Mouse (Mus musculus): Measurements from ENCODE around the gene Draxin. TPM values are rescaled to one million over a fixed set of nuclear protein-coding genes. Genes with fewer than 3 reads are reported as not detected.
A peak's percentile ranks its signal among the peaks of the same experiment; 100 is the strongest.

Gene Draxin
- total RNA-seq, 2 experiments from 2014 or later: 0.83 to 1.0 TPM

GRCm38 (mm10) chr4:148147714-148148113 is 17.2 kb upstream of the Draxin start:
- Histone ChIP-seq H3K4me3 (no peak overlapping the region), H3K27ac (no peak overlapping the region)
- DNase-seq (ENCODE audit: low spot score in 2 of 2): no peak
- TF ChIP-seq CTCF (conservative IDR thresholded peaks at IDR 0.05): no peak

- Histone ChIP-seq H3K27ac (no peak overlapping the region), H3K4me3 (no peak overlapping the region)
- TF ChIP-seq CTCF (conservative IDR thresholded peaks at IDR 0.05): no peak
- no peak for DNase-seq (ENCODE audit: low spot score in 2 of 2)
These were observed 13.2 kb upstream of the Draxin start for GRCm38 (mm10) chr4:148143721-148144120.

DNA sequence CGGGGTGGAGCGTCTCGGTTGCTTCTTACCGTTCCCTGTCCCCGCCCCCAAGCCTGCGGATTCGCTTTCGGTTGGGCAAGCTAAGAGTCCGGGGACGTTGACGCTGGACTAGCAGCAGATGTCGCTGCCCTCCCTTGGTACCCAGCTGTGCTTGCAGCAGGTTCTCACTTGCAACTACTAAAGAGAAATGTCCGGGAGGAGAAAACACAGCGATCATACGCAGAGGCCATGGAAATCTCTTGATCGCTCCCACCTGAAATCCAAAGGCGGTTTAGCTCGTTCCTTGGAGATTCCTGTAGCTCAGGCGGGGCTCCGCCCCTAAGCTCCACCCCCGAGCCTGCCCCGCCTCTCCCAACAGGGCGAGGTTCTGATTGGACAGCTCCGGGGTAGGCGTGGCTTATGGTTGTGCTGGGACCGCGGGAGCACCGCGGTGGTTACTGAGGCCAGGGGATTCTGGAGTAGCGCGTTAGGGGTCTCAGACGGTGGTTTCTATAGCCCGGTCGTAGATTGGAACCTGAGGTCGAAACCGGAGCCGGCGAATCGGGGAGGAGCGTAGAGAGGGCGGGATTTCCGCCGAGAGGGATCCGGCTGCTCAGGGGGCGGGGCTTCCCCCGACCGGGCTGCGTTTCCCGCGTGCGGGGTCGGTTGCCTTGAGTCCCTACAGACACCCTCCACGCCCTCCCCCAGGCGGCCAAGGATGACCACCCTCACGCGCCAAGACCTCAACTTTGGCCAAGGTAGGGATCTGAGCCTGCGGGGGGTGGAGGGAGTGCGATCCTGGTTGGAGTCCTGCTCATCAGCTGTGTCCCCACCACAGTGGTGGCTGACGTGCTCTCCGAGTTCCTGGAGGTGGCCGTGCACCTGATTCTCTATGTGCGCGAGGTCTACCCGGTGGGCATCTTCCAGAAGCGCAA is 9.9 kb upstream of the Draxin start:
- Histone ChIP-seq H3K27ac (peak overlapping the region; percentile 95), H3K4me3 (peak overlapping the region; percentile 84)
- peak; percentile 89 for DNase-seq (ENCODE audit: low spot score in 2 of 2)
- TF ChIP-seq CTCF (conservative IDR thresholded peaks at IDR 0.05): peak; percentile 81

DNA sequence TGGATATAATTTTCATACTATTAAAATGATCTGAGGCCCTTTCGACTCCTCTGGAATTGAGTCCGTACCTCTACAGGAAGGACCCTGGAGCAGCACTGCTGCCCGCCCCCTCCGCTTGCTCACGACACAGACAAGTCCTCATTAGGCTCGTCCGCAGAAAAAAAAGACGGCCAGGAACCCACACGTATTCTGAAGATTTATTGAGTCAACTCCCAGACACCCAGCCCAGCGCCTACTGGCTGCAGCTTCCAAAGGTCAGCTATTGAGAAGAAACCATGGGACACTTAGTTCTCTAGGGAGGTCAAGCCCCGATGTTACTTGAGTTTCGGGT is 9.2 kb upstream of the Draxin start:
- no peak for DNase-seq (ENCODE audit: low spot score in 2 of 2)
- Histone ChIP-seq H3K4me3 (peak overlapping the region; percentile 84), H3K27ac (peak overlapping the region; percentile 95)
- TF ChIP-seq CTCF (conservative IDR thresholded peaks at IDR 0.05): no peak

DNA sequence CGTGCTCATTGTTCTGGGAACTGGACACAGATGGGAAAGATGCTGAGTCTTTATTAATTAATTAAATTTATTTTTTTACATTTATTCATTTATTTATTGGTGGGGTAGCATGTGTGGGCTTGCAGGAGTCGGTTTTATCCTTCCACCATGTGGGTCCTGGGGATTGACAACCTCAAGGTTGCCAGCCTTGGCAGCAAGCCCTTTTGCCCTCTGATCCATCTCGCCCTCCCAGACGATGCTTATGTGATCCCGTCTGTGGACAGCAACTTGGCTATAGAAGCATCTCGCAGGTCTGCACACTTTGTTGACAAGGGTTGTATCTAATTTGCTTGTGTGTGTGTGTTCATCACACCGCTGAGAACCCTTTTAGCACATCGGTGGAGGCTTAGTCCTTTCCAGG is 7.0 kb upstream of the Draxin start:
- DNase-seq (ENCODE audit: low spot score in 2 of 2): no peak
- TF ChIP-seq CTCF (conservative IDR thresholded peaks at IDR 0.05): no peak
- H3K4me3 ChIP-seq: no peak overlapping the region
- no peak overlapping the region for H3K27ac ChIP-seq

GRCm38 (mm10) chr4:148134988-148135387 is 4.5 kb upstream of the Draxin start:
- Histone ChIP-seq H3K27ac (no peak overlapping the region), H3K4me3 (no peak overlapping the region)
- DNase-seq (ENCODE audit: low spot score in 2 of 2): no peak
- TF ChIP-seq CTCF (conservative IDR thresholded peaks at IDR 0.05): no peak

DNA sequence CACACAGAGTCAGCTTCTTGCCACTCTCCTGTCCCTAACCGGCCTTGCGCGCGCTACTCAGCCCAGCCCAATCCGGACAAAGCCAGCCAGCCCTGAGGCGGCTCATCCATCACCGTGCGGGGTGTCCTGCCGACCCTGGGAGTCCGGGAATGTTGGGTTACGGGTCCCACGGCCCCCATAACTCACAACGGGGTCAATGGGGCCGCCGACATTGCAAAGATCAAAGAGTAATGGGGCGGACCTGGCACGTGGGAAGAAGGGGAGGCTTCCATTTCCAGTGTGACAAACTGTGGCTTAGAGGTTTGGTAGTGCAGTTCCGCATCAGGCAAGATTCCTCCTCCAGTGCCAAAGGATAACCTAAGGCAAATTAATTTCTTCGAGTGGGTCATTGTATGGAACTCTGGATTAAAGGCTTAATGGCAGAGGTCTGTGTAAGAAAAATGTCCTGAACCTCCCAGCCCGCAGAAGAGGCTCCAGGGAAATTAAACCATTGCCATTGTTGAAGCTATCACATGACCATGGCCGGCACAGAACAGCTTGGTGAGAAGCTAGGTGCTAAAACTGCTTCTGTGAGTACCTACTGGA is 1.1 kb upstream of the Draxin start:
- Histone ChIP-seq H3K4me3 (peak overlapping the region; percentile 35; the same call in 1 of the 2 replicates), H3K27ac (no peak overlapping the region)
- DNase-seq (ENCODE audit: low spot score in 2 of 2): no peak
- no peak for TF ChIP-seq CTCF (conservative IDR thresholded peaks at IDR 0.05)

DNA sequence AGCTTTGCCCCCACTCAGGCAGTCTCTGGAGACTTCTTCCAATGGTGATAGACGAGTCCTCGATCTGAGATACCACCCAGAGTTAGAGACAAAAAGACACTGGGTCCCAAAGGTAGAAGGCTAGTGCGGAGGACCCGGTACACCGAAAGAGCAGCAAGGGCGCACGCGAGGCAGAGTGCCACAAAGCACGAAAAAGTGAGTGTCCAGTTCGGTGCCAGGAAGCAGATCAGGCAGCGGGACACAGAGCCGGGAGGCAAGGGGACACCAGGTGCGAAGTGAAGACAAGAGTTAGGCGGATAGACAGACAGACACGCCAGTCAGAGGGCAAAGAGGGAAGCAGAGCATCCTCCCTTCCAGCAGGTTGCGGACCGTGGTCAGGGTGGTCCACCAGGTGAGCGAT is 365 bp downstream of the Draxin start, which contains the start of gene Mad2l2:
TSS of gene Mad2l2 (plus strand) at position 252 of the 400 bp plus-strand sequence.
- H3K27ac ChIP-seq: no peak within 1 kb of the TSS
- DNase-seq (ENCODE audit: low spot score in 2 of 2): no peak

DNA sequence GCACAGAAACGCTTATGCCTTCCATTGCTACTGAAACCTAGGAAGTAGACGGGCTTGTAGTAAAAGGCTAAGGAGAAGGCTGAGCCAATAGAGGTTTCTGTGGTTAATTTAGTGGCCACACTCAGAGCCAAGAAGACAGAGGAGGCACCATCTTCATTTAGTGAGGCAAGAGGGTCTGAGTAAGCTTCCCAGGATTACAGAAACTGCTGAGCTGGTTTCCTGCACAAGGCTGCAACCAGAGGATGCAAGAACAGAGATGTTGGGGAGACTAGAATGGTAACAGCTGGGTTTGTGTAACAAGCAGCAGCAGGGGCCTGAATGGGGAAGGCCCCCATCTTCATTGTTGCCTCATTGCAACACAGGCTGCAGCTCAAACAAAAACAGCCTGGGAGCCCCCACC is 1.8 kb downstream of the Draxin start:
- no peak for DNase-seq (ENCODE audit: low spot score in 2 of 2)
- no peak overlapping the region for H3K27ac ChIP-seq
- TF ChIP-seq CTCF (conservative IDR thresholded peaks at IDR 0.05): no peak
- H3K4me3 ChIP-seq: no peak overlapping the region

More for the DNA sequence above, 365 bp downstream of the Draxin start, which contains the start of gene Mad2l2:
- no peak for TF ChIP-seq CTCF (conservative IDR thresholded peaks at IDR 0.05)
- peak within 1 kb of the TSS; percentile 59 for H3K4me3 ChIP-seq

- Histone ChIP-seq H3K4me3 (no peak overlapping the region), H3K27ac (no peak overlapping the region)
- TF ChIP-seq CTCF (conservative IDR thresholded peaks at IDR 0.05): no peak
- DNase-seq (ENCODE audit: low spot score in 2 of 2): no peak
These were observed 2.3 kb downstream of the Draxin start for GRCm38 (mm10) chr4:148128241-148128640.

DNA sequence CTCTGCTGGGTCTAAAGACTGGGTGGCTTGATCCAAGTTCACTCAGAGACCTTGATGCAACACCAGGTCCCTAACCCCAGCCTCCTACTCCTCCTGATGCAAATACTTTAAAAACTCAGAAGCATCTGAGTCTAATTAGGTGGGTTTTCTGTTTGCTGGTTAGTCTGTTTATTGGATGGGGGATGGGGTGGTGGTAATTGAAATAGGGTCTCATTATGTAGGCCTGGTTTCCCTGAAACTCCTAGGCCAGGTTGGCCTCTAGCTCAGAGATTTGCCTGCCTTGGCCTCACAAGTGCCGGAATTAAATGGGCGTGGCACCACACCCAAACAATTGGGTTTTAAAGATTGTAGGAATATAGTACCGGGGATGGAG is 7.8 kb downstream of the Draxin start:
- no peak for DNase-seq (ENCODE audit: low spot score in 2 of 2)
- TF ChIP-seq CTCF (conservative IDR thresholded peaks at IDR 0.05): no peak
- H3K27ac ChIP-seq: no peak overlapping the region
- no peak overlapping the region for H3K4me3 ChIP-seq

DNA sequence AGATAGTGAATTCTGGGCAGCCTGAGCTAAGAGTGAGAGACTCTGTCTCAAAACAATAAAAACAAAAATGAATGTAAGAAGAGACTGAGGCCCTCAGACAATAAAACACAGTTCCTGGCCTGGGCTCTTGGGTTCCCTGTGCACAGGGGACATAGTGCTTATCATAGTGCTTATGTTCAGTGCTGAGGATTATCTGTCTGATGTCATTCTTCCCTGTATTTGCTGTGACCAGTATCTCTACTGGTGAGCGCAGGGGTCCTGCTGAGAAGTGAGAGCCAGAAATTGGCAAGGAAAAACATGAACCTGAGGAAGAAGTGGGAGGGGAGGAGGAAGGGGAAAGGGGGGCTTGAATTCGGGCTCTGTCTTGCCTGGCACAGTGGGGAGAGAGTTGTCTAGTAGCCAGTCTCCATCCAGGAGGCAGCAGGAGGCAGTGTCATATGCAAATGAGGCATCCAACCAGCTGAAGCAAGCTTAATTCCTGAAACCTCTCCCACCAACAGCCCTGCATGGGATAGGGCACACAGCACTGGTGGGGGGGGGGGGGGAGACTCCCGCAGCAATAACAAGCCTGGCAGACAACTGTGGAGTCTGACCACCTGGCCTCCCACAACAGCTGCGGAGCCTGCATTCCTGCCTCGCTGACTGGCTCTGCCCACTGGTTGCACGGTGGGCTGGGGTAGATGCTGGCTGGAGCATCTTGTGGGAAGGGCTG is 8.4 kb downstream of the Draxin start:
- Histone ChIP-seq H3K27ac (no peak overlapping the region), H3K4me3 (no peak overlapping the region)
- no peak for DNase-seq (ENCODE audit: low spot score in 2 of 2)
- no peak for TF ChIP-seq CTCF (conservative IDR thresholded peaks at IDR 0.05)

DNA sequence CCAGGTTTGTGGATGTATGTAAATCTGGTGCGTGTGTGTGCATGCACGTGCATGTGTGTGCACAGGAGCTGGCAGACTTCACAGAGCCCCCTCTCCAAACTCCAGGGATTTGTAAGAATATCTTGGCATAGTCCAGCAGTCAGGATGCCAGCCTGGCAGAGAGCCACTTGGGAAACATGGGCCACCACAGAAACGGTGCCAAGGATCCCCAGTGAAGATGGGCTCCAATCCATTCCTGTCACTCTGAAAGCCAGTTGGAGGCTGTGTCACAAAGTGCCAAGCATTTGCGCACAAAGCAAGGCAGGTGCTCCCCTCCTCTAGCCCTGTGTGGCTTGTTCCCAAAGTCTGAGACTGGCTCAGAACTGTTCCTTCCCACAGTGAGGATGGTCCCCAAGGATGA is 9.1 kb downstream of the Draxin start:
- peak; percentile 65 to 72 for DNase-seq (ENCODE audit: low spot score in 2 of 2)
- Histone ChIP-seq H3K4me3 (no peak overlapping the region), H3K27ac (no peak overlapping the region)
- no peak for TF ChIP-seq CTCF (conservative IDR thresholded peaks at IDR 0.05)

Measured in layer of hippocampus, adult 2 months (tissue).